Mouse (Mus musculus) midbrain, embryonic 16.5 days (tissue): Measurements from ENCODE around the gene Cenpu. TPM values are rescaled to one million over a fixed set of nuclear protein-coding genes. Genes with fewer than 3 reads are reported as not detected.

ENCODE experiments used
- ATAC-seq: fragments of 200-750 bp; cut with Nextera tagmentation; 2 replicates; pipeline ENCODE4 v1.8.0; 2017; ENCODE audit warnings: moderate TSS enrichment
- H3K27ac ChIP-seq: fragments of 300-500 bp; sonication (generic); 2 replicates; pipeline ENCODE4 v1.5.1; 2014; ENCODE audit warnings: mild to moderate bottlenecking, low read length, mixed read lengths
- H3K27me3 ChIP-seq: fragments of 300-500 bp; sonication (generic); 2 replicates; pipeline ENCODE4 v1.6.1; 2014; ENCODE audit warnings: low read depth, low read length, mixed read lengths; ENCODE audit not compliant: control insufficient read depth, insufficient read depth
- H3K36me3 ChIP-seq: fragments of 300-500 bp; sonication (generic); 2 replicates; pipeline ENCODE4 v1.6.1; 2014; ENCODE audit warnings: mild to moderate bottlenecking, low read length, moderate library complexity, mixed read lengths; ENCODE audit not compliant: control insufficient read depth, insufficient read depth
- H3K4me1 ChIP-seq: fragments of 300-500 bp; sonication (generic); 2 replicates; pipeline ENCODE4 v1.6.1; 2014; ENCODE audit warnings: mild to moderate bottlenecking, low read length, mixed read lengths; ENCODE audit not compliant: control insufficient read depth, insufficient read depth
- H3K4me2 ChIP-seq: fragments of 300-500 bp; sonication (generic); 2 replicates; pipeline ENCODE4 v1.6.1; 2014; ENCODE audit warnings: mild to moderate bottlenecking, low read length, mixed read lengths
- H3K4me3 ChIP-seq: fragments of 300-500 bp; sonication (generic); 2 replicates; pipeline ENCODE4 v1.5.1; 2014; ENCODE audit warnings: low read depth, mild to moderate bottlenecking, low read length, moderate library complexity, mixed read lengths
- H3K9ac ChIP-seq: fragments of 300-500 bp; sonication (generic); 2 replicates; pipeline ENCODE4 v1.6.1; 2014; ENCODE audit warnings: low read depth, low read length, mixed read lengths
- H3K9me3 ChIP-seq: fragments of 300-500 bp; sonication (generic); replicated peaks from 2 replicates; pipeline ENCODE4 v1.6.1; 2014; ENCODE audit warnings: mild to moderate bottlenecking, low read length, mixed read lengths; ENCODE audit not compliant: control insufficient read depth, poor library complexity, severe bottlenecking
- WGBS: fragments of 180-500 bp; shearing (Covaris S2); extraction: QIAGEN DNeasy Blood & Tissue Kit; methylation state at CpG from one replicate; pipeline ENCODE4 v1.1.7; 2014; 5-methylcytosine and 5-hydroxymethylcytosine counted together
- polyA plus RNA-seq: library from polyadenylated mRNA; unstranded; fragments of >200 nt; fragmentation: Nextera tagmentation; extraction: Ambion mirVana; gene quantifications from 2 replicates; pipeline ENCODE4 v1.2.1, GENCODE M21; 2015

Gene Cenpu
- polyA plus RNA-seq, 1 experiment from 2014 or later = 5.7 TPM

DNA sequence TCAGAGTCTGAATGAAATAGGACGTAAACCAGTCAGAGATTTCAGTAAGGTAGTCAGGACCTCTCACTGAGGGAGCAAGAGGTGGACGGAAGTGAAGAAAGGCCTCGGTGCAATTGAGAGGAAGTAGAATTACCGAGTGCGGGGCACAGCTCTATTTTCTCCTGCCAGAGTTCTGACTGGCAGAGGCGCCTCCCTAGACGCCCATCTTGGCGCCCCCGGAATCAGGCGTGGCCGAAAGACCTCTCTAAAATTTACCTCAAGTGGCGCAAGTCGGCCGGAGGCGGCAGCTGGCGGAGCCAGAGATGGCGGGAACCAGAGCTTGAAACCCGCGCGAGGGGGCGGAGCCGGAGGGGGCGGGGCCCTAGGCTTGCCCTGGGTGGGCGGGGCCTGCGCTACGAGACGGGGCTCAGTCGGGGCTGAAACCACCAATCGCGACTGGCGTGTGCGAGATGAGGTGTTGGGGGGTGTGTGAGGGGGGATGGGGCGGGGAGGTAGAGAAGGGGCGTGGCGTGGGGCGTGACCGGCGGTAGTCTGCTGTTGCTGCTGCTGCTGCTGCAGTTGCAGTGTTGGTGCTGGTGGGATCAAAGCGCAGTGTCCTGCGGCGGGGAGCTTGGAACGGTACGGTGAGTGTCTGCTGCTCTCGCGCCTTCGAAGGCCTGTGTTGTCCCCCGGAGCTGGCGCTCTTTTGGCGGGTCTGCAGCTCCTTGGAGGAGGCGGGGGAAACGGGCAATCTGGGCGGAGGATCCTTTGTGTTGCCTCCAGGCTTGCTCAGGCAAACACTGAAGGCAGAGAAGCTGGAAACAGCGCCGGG lies 65.3 kb downstream of the Cenpu start, which contains the start of the genes Primpol and Casp3:
Primpol (minus strand) TSS at position 334 of the 811 bp plus-strand sequence.
Casp3 (plus strand) TSS at position 413 of the 811 bp plus-strand sequence.
- Histone ChIP-seq H3K27ac (peak within 1 kb of the TSS; percentile 95), H3K4me3 (peak within 1 kb of the TSS; percentile 91), H3K9me3 (no peaks in the 10 kb centered on the region), H3K36me3 (no peaks in the 10 kb centered on the region), H3K27me3 (no peaks in the 10 kb centered on the region), H3K4me1 (peaks cover 22% of the 10 kb centered on the region), H3K9ac (peak within 1 kb of the TSS; percentile 94), H3K4me2 (peak within 1 kb of the TSS; percentile 70)
- WGBS = under 1% methylated on average over 54 of the region's 54 CpGs
- ATAC-seq = peak; percentile 98

DNA sequence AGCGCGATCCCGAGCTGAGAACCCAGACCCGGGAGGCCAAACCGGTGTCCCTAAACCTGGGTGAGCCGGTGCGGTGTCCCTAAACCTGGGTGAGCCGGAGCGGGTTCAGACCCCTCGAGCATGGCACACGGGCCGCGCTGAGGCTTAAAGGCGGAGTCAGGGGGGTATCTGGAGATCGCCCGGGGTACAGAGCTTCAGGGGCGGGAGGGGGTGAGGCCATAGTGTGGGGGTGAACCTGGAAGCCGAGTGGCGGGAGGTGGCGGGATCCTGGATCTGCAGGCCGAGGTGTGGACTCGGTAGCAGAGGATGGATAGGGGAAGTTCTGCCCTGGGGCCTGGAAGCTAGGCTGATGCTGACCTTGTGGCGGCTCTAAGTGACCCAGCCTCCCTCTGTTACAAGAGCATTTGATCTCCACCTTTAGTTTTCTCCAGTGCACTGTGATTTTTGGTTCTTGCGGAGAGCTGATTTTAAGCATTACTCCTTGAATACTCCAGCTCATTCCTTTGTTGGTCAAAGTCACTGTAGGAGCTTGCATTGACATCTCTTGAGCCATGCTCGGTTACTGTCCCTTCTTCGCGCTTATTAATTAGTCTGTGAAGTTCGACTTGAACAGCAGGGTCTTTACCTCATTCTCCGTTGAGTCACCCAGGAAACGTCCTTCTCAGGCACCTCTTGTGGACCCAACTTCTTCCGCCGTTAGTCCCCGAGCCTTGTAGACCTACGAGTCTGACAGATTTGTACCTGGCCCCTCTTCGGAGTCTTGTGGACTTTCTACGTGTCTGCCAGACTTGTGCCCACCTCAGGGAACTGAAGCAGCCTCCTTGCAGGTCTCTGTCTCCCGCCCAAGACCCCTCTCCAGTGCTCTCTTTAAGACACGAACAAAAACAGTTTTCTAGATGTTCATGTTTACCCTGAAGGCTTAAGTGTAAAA lies 66.1 kb downstream of the Cenpu start:
- Histone ChIP-seq H3K27ac (peak overlapping the region; percentile 95), H3K9me3 (no peaks in the 10 kb centered on the region), H3K27me3 (no peaks in the 10 kb centered on the region), H3K4me1 (peaks cover 26% of the 10 kb centered on the region), H3K9ac (peak overlapping the region; percentile 94), H3K4me3 (peak overlapping the region; percentile 91), H3K36me3 (no peaks in the 10 kb centered on the region), H3K4me2 (peak overlapping the region; percentile 70)
- WGBS = under 1% methylated on average over 38 of the region's 38 CpGs
- ATAC-seq = peak; percentile 71

- peak overlapping the region; percentile 94 for H3K9ac ChIP-seq
- H3K9me3 ChIP-seq = no peaks in the 10 kb centered on the region
- no peak for ATAC-seq
- H3K36me3 ChIP-seq = no peaks in the 10 kb centered on the region
- no peaks in the 10 kb centered on the region for H3K27me3 ChIP-seq
- H3K4me1 ChIP-seq = peaks cover 26% of the 10 kb centered on the region
- WGBS = 2% methylated on average over 10 of the region's 10 CpGs
- H3K27ac ChIP-seq = peak overlapping the region; percentile 95; the same call in 1 of the 2 replicates
- H3K4me3 ChIP-seq = peak overlapping the region; percentile 91
- H3K4me2 ChIP-seq = peak overlapping the region; percentile 70
These were observed 67.0 kb downstream of the Cenpu start for GRCm38 (mm10) chr8:46618639-46619320.

DNA sequence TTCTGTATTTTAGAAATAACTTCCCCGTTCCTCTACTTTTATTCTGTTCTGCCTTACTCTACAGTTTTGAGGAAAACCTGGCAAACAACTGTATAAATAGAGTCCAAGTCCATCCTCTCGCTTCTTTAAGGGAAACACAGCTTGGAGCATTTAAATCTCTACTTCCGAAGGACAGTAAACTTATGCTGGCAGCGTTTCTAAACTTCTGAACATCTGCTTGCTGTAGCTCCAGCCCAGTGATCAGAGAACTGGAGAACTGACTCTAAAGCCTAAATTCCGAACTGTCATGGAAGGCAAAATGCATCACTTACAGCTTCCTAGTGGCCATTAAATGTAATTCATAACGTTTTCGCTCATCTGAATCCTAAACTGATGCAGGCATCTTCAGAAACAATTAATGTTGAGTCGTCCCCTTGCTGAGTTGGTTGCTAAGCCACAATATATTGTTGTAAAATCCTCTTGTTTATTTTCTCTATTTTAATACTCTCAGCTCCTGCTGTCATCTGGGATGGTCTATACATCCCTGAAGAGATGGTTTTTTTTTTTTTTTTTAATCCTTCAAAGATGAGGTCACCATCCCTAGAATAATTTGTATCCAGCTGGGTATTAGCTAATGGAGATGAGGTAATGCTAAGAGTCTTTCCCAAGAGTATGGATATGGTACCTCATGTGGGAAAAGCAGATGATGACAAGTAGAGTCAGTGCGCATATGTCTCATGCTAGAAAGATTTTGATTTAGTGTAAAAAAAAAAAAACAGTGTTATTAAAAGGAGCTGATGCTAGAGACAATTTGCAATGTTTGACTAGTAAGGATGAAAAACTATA lies 70.8 kb downstream of the Cenpu start:
- H3K36me3 ChIP-seq = no peaks in the 10 kb centered on the region
- H3K9me3 ChIP-seq = no peaks in the 10 kb centered on the region
- peaks cover 23% of the 10 kb centered on the region for H3K4me1 ChIP-seq
- 76% methylated on average over 9 of the region's 9 CpGs for WGBS
- no peaks in the 10 kb centered on the region for H3K27me3 ChIP-seq
- no peak overlapping the region for H3K4me3 ChIP-seq
- H3K4me2 ChIP-seq = no peak overlapping the region
- no peak for ATAC-seq
- no peak overlapping the region for H3K27ac ChIP-seq
- no peak overlapping the region for H3K9ac ChIP-seq

DNA sequence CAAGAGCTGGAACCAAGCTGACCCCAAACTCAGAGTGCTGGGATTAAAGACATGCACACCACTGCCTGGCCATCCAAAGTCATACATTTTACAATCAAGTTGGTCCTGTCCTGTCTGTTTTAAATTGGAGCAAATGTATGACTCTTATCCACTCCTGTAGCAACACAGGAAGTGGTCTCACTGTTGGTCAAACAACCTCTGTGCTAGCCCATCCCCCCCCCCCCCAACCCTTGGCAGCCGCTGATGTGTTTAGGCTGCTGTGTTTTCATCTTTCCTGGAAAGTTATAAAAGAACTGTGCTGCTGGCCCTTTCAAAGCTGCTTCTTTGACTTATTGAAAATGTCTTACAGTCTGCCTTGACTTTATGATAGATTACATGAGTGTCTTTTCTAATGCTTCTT lies 73.3 kb downstream of the Cenpu start:
- H3K4me2 ChIP-seq = no peak overlapping the region
- H3K9ac ChIP-seq = no peak overlapping the region
- WGBS = 54% methylated on average over 1 of the region's 1 CpGs
- H3K4me1 ChIP-seq = peaks cover 9% of the 10 kb centered on the region
- H3K9me3 ChIP-seq = no peaks in the 10 kb centered on the region
- H3K4me3 ChIP-seq = no peak overlapping the region
- H3K27me3 ChIP-seq = no peaks in the 10 kb centered on the region
- ATAC-seq = no peak
- no peak overlapping the region for H3K27ac ChIP-seq
- H3K36me3 ChIP-seq = peaks cover 3% of the 10 kb centered on the region

- no peaks in the 10 kb centered on the region for H3K9me3 ChIP-seq
- ATAC-seq = no peak
- peaks cover 9% of the 10 kb centered on the region for H3K4me1 ChIP-seq
- H3K9ac ChIP-seq = no peak overlapping the region
- no peaks in the 10 kb centered on the region for H3K27me3 ChIP-seq
- 99% methylated on average over 5 of the region's 5 CpGs for WGBS
- no peak overlapping the region for H3K27ac ChIP-seq
- no peak overlapping the region for H3K4me3 ChIP-seq
- H3K4me2 ChIP-seq = no peak overlapping the region
- H3K36me3 ChIP-seq = peaks cover 6% of the 10 kb centered on the region
These were observed 74.8 kb downstream of the Cenpu start for GRCm38 (mm10) chr8:46626642-46627041.

- Histone ChIP-seq H3K27me3 (no peaks in the 10 kb centered on the region), H3K4me1 (peaks cover 6% of the 10 kb centered on the region), H3K9ac (no peak overlapping the region), H3K4me3 (no peak overlapping the region), H3K9me3 (no peaks in the 10 kb centered on the region), H3K27ac (no peak overlapping the region), H3K4me2 (no peak overlapping the region), H3K36me3 (peaks cover 11% of the 10 kb centered on the region)
- WGBS = 79% methylated on average over 7 of the region's 7 CpGs
- ATAC-seq = no peak
These were observed 76.1 kb downstream of the Cenpu start for GRCm38 (mm10) chr8:46627881-46628280.

GRCm38 (mm10) chr8:46628645-46629044 lies 76.8 kb downstream of the Cenpu start:
- 97% methylated on average over 1 of the region's 1 CpGs for WGBS
- Histone ChIP-seq H3K36me3 (peaks cover 18% of the 10 kb centered on the region), H3K27ac (no peak overlapping the region), H3K4me1 (peaks cover 6% of the 10 kb centered on the region), H3K27me3 (no peaks in the 10 kb centered on the region), H3K4me2 (no peak overlapping the region), H3K4me3 (no peak overlapping the region), H3K9ac (no peak overlapping the region), H3K9me3 (no peaks in the 10 kb centered on the region)
- no peak for ATAC-seq
